Mouse (Mus musculus): ENCODE measurements around the gene Ncan.

- TF ChIP-seq CTCF (IDR thresholded peaks at IDR 0.05; ENCODE audit: extremely low read depth, insufficient read length, insufficient replicate concordance, low read depth, low read length) (no peak), POLR2A (IDR thresholded peaks at IDR 0.05; ENCODE audit: low read depth, low read length) (no peak)
Measured at GRCm38 (mm10) chr8:70114892-70115291, 5.8 kb downstream of the Ncan start.

All from small intestine, adult 2 months (tissue).